Mouse (Mus musculus) right cerebral cortex, postnatal 25 days (tissue): ENCODE measurements around the gene Sspn.

Experiments used
- DNase-seq: peaks from one replicate; pipeline ENCODE4 v3.0.0; 2022

The Sspn gene

GRCm38 (mm10) chr6:145977771-145978450 lies 46.5 kb downstream of the Sspn start:
- DNase-seq: no peak

- no peak for DNase-seq
Measured at GRCm38 (mm10) chr6:145981074-145981473, 49.6 kb downstream of the Sspn start.

- no peak for DNase-seq
Measured at GRCm38 (mm10) chr6:145982335-145982734, 50.9 kb downstream of the Sspn start.

- no peak for DNase-seq
Measured at GRCm38 (mm10) chr6:145990578-145990977, 59.1 kb downstream of the Sspn start.

- no peak for DNase-seq
Measured at GRCm38 (mm10) chr6:145992526-145992925, 61.1 kb downstream of the Sspn start.

- DNase-seq: no peak
Measured at GRCm38 (mm10) chr6:145992985-145993384, 61.5 kb downstream of the Sspn start.

- DNase-seq: peak; percentile 81
Measured at GRCm38 (mm10) chr6:145998314-145999007, 67.0 kb downstream of the Sspn start.

- no peak for DNase-seq
Measured at GRCm38 (mm10) chr6:146000767-146001166, 69.3 kb downstream of the Sspn start.

- DNase-seq: no peak
Measured at GRCm38 (mm10) chr6:146001396-146002191, 70.2 kb downstream of the Sspn start.

- no peak for DNase-seq
Measured at GRCm38 (mm10) chr6:146004174-146004601, 72.7 kb downstream of the Sspn start.

- no peak for DNase-seq
Measured at GRCm38 (mm10) chr6:146005129-146005886, 73.9 kb downstream of the Sspn start.

- DNase-seq: no peak
Measured at GRCm38 (mm10) chr6:146005935-146006564, 74.6 kb downstream of the Sspn start.

GRCm38 (mm10) chr6:146006753-146007152 lies 75.3 kb downstream of the Sspn start:
- no peak for DNase-seq

- DNase-seq: peak; percentile 41
Measured at GRCm38 (mm10) chr6:146008450-146008981, 77.1 kb downstream of the Sspn start.

- DNase-seq: no peak
Measured at GRCm38 (mm10) chr6:146009163-146009915, 77.9 kb downstream of the Sspn start.

GRCm38 (mm10) chr6:146010093-146010764 lies 78.8 kb downstream of the Sspn start:
- peak; percentile 35 for DNase-seq

- DNase-seq: no peak
Measured at GRCm38 (mm10) chr6:146014312-146014711, 82.9 kb downstream of the Sspn start.
